Mouse (Mus musculus) thymus, adult 2 months (tissue): ENCODE measurements around the gene Shroom1.

Source experiments
- CTCF ChIP-seq: fragments of 200-500 bp; IDR thresholded peaks from 2 replicates; pipeline ENCODE4 v1.5.1; 2012; ENCODE audit warnings: mild to moderate bottlenecking, control low read depth, low read length, moderate library complexity, borderline replicate concordance; ENCODE audit not compliant: control insufficient read depth, poor library complexity, insufficient read depth; ENCODE audit errors: extremely low read depth
- POLR2A ChIP-seq: fragments of 200-500 bp; IDR thresholded peaks from 2 replicates; pipeline ENCODE4 v1.6.1; 2012; ENCODE audit warnings: mild to moderate bottlenecking, low read length, control low read depth, moderate library complexity; ENCODE audit not compliant: control insufficient read depth, poor library complexity, insufficient read depth; ENCODE audit errors: extremely low read depth

DNA sequence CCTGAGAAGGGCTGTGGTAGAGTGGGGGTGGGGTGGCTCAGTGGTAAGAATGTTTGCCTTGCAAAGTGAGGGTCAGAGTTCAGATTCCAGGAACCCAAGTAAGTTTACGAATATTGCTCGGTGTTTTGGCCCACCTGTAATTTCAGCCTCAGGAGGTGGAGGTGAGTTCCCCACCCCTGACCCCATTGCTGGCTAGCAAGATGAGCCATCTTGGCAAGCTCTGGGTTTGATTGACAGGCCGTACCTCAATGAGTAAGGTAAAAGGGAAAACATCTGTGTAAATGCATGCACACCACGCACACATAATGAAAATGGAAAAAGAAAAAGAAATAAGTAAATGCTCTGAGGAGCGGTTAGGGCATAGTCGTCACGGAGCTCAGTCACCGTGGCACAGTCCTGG lies 47.4 kb downstream of the Shroom1 start:
- no peak for TF ChIP-seq CTCF
- no peak for TF ChIP-seq POLR2A
